Mouse (Mus musculus) right cerebral cortex, adult 2 months (tissue): ENCODE measurements around the gene Foxs1.

ENCODE experiments used
- DNase-seq, 2 experiments: peaks; one replicate each; pipeline ENCODE4 v3.0.0; 2021 to 2022; ENCODE audit warnings: low spot score in 2 of 2

Gene Foxs1

DNA sequence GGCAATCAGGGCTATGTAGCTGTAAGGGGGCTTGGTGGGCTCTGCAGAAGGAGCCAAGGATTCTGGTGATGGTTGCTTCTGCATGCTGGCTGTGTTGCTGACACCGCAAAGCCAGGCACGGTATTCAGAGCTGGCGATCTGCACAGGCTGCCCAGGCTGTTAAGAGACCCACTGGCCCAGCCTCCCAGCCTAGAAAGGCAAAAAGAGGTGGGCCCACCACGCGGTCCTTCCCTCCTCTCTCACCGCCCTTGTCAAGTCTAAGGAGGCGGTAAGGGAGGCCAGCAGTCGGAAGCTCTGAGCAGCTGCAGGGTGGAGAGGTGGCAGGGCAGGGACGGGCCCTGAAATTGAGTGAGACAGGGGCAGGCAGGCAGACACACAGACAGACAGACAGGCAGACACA lies at the start of gene Foxs1:
Gene Foxs1, minus strand, starts transcription at position 161 of the 400 bp plus-strand sequence.
- DNase-seq: no peak

DNA sequence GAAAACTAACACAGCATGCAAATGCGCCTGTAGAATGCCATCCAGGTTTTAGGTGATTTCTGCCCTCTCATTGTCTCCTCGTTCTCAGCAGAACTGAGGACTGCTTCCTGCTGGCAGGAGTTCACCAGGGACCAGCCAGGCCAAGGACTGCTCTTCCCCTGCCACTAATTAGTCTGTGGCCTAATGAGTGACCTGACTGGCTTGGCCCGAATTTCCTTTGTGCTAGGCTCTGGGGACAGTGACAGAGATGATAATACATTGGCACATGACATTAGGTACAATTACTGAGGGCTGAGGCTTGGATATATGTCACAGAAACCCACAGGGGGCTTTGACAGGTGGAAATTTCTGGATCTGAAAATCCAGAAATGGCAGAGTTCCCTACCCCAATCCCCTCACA lies 44.0 kb upstream of the Foxs1 start:
- DNase-seq: no peak

DNA sequence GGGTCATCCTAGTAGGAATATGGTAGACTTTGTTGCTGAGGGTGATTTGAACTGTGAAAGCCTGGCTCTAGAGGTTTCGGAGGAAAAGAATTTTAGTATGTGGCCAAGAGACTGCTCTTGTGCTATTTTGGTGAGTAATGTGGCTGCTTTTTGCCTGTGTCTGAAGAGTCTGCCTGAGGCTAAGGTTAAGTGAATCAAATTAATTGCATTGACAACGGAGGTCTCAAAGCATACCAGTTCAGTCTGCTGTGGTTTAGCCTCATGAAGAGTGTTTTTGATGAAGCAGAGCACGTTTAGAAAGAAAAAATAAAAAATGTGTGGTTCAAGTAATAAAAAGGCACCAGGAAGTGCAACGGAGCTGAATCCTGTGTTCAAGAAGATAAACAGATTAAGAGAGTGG lies 32.5 kb upstream of the Foxs1 start:
- no peak for DNase-seq

DNA sequence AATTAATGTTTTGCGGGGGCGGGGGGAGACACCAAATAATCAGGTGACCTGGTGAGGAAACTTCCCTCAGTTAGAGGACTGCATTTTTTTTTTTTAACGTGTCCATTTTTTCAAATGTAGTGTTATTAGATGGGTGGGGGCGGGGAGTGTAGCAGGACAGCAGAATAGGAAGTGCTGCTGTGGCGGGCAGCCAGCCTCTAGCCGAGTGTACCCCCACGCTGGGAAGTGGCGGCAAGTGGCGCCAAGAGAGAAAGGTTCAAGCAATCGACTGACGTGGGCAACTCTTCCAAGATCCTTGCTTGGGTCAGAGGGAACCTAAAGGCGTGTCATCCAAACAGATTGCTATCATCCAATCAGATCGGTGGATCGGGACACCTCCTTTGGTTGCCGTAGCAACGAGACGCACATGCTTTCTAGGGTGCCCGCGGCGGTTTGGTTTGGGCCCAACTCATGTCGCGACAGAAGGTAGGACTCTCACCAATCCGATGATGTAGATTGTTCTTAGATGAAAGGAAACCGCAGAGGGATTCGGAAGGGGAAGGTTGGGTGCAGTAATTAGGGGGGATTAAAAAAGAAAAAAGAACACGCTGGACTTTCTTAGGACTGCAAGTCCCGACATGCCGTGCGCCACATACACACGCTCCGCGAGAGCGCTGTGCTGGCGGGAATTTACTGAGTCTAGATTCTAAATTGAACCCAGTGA lies 29.2 kb upstream of the Foxs1 start, which contains the start of gene Ttll9:
Gene Ttll9, plus strand, starts transcription at position 395 of the 703 bp plus-strand sequence.
- DNase-seq: peak; percentile 81 to 94

DNA sequence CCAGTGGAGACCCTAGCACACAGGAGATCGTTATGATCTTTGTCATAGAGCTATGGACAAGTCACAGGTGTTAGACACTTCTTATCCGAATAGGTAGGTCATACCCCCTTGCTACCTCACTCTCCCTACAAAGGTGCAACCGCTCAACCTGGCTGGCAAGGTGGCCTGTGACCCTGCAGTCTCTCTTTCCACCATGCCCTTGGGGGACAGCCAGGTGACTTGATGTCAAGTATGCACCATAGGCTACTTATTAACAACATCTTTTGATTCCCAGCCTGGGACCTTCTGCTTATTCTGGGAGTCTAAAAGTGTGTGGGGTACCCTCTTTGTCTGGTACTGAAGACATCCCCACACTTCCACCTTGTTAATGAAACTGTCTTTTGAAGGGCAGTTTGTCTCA lies 25.1 kb upstream of the Foxs1 start:
- no peak for DNase-seq

DNA sequence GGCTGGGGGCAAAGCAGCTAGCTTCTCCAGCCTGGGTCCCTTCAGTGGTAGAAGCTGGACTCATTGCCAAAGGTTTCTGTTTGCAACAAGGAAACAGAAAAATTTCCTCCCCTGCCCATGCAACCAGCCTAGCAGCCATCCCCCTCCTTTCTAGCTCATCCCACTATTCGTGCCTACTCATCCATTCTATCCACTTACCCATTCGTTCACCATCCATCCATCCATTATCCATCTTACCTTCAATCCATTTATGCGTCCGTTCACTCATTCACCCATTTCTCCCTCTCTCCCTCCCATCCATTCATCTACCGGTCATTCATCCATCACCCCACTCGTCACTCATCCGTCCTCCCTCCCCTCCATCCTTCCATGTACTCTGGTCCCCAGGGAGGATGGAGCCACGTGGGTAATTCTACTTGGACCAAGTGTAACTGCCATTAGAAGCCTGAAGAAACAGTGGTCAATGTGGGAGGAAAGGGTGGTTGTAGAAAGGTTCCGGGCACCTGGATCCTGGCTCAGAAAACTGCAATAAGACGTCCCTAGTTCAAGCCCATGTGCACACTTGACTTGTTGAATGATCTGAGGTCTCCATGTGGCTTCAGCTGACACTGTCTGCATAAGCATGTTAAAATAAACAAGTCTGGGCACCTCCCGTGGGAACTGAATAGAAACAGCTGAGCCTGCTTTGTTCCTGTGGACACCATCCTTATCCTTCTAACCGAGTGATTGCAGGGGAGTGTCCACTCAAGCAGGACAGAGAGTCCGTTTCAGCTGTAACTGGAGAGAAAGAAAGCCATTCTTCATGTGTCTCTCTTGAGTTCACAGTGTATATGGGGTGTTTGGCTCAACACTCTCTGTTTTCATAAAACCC lies 19.1 kb upstream of the Foxs1 start:
- no peak for DNase-seq

DNA sequence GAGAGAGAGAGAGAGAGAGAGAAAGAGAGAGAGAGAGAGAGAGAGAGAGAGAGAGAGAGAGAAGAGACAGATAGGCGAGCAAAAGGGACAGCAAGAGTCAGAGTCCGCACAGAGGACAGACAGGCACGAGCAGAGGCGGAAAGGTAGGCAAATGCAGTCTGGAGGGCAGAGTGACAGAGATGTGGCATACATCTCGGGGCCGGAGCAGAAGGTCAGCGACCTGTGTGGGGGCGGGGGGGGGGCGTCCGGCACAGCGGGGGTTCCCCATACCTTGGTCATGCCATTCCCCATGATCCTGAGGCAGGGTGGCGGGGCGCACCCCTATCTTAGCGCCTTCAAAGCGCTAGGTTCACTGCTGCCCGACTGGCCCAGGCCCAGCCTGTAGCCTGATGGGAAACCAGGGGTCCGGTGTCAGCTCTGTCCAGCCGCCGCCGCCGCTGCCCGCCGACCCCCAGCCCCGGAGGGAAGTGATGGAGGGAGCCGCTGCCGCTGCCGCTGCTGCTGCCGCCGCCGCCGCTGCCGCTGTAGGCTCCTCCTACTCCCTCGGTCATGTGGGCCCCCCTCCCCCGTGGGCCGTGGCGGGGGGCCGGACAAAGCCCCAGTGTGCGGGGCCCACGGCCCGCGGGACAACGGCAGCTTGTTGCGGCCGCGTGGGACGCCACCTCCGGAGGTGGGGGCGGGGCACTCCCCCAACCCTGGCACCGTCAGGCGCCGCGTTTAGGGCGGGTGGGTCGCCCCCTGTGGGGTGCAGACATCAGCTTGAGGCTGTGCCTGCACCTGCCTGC lies 18.2 kb upstream of the Foxs1 start, which contains the start of gene Dusp15:
Gene Dusp15, minus strand, starts transcription at position 634 of the 785 bp plus-strand sequence.
- peak; percentile 51 to 61 for DNase-seq

DNA sequence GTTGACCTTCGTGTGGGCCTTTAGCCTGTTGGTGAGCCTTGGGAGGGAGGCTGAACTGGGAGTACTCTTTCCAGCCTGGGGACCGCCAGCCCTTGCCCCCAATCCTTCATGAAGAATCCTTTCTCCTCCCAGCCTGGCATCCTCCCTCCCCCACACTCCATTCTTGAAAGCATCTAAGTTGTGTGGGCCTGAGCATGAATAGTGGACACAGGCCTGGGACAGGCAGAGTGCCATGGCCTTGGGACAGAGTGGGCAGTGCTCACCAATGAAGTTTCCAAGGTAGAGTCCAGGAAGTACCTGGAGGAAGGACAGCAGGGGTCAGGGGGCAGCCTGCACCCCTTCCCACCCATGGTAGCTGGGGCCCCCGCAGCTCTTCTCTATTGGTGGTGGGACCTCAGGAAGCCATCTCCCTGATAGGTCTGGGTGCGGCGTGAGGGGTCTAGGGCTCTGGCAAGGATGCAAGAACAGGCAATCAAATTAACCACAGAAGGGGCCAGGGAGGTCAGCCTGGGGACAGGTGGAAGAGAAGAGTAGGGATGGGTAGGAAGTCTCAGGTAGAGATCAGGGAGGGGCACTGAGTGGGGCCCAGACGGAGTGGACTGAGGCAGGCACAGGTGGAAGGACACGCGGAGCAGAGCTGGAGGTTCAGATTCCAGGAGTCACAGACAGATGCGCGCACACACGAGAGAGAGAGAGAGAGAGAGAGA lies 17.5 kb upstream of the Foxs1 start:
- no peak for DNase-seq

DNA sequence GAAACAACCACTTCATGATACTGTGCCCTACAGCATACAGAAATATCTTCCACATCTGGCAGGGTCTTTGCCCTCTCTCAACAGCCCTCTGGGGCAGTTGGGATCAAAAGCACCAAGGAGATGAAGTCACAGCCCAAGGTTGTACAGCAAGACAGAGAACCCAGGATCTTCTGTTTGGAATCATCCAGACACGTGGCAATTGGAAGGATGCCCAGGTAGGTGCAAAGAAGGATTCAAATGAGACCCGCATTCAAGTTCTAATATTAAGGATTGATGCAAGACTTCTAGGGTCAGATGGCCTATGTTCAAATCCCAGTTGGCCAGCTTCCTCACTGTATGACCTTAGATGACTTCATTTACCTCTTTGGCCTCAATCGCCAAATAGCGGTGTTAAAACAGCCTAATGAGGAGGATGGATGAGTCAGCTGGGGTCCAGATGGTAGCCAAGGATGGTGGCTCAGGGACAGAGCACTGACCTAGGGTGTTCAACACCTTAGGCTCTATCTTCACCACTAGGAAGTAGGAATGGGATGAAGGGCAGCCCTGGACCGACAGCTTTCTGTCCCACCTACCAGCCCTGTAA lies 15.5 kb upstream of the Foxs1 start:
- no peak for DNase-seq

DNA sequence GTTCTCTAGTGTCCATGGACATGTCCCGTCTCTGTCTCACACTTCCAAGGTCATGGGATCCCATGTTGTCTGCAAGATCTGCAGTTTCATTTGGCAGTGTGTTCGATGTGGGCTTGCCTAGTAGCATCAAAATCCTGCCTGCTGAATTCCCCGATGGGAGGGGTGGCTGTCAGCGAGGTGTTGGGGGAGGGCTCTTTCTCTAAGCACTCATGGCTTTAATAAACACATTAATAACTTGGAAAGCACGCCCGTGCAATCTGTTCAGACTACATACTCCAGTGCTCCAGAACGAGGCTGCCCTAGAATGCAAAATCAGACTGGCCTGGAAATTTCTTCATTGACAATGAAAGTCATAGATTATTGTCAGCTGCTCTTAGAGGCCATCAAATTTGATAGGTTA lies 14.1 kb upstream of the Foxs1 start:
- no peak for DNase-seq

DNA sequence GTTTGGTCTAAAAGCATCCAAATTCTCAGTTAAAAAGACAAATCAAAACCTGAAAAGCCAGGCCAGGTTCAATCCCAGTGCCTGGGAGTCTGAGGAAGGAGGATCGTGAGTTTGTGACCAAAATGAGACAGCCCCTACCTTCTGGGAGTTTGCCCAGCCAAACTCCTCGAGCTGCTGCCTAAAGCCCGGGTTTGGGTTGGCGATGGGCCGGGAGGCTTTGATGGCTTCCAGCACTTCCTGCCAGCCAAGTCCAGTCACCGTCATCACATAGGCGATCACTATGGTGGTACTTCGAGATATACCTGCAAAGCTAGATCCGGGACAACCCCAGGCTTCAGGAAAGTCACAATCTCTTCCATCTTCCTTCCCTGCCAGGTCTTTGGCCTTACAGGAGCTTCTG lies 11.0 kb upstream of the Foxs1 start:
- DNase-seq: no peak

DNA sequence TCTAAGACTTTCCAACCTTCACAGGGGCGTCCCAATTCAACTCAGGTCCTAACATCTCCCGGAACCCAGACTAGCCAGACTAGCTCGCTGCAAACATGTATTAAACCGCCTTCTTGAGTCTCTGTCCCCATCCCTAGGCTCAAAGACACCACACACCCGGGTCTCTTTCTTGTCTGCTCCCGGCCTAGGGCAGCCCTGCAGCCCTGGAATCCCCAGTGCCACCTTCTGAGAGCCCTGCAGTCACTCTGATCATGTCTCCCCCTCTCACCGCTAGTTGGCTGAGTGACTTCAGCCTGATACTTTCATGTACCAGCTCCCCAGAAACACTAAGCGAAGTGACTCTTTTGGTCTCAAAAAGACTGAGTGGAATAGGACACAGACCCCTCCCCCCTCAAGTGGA lies 10.6 kb upstream of the Foxs1 start:
- DNase-seq: no peak

DNA sequence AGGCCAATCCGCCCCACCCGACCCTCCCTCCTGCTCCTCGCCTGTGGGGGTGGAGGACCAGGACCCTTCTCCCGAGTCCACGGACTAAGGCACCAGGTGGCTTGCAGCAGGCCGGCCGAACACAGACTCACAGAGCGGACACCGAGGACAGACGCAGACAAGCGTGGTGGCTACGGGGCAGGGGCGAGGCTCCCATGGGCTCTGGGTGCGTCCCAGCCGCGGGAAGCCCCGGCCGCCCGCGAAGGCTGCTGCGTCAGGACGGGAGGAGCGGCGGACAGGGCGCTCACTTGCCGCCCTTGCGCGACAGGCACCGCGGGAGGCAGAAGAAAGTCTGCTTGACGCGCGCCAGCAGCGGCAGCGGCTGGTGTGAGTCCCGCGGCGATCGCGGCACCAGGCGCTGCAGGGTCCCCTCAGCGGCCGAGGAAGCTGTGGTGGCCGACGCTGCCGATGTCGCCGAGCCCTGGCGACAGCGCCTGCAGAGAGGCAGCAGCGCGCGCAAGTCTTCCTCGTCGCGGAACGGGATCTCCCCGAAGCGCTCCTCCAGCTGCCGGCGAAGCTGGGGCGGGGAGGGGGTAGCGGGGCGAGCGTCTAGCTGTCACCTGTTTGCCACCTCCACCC lies 10.0 kb upstream of the Foxs1 start:
- DNase-seq: no peak

DNA sequence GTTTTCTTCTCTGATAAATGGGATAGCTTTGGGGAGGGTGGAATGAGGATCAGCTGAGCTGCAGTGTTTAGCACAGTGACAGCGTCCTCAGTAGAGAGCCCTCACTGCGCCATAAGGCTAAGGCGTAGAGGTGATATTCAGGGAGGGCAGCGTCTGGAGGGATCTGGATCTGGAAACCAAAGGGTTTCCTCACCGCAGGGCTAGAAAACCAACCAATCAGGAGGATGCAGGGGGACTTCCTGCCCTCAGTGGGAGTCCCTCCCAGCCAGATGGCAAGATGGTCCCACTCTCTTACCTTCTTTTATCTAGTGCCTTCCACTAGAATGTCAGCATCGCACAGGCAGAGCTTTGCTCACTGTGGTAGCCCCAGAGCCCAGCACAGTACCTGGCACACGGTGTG lies 8.8 kb upstream of the Foxs1 start:
- DNase-seq: no peak

DNA sequence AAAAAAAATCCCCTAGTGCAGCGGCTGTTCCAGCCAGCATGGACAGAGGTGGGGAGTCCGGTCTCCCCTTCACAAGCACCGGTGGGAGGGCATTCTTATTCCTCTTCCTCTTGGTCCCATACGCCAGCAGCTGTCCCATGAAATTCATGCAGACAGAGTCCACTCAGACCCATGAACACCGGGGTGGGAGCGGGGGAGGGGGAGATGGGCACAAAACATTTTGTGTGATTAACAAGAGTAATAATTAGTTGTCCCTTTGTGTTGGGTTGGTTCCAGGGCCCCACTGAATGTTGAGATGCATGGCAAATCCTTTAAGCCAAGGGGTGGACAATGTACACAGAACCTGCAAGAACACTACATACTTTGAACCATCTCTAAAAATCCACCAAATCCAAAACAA lies 8.1 kb upstream of the Foxs1 start:
- no peak for DNase-seq

DNA sequence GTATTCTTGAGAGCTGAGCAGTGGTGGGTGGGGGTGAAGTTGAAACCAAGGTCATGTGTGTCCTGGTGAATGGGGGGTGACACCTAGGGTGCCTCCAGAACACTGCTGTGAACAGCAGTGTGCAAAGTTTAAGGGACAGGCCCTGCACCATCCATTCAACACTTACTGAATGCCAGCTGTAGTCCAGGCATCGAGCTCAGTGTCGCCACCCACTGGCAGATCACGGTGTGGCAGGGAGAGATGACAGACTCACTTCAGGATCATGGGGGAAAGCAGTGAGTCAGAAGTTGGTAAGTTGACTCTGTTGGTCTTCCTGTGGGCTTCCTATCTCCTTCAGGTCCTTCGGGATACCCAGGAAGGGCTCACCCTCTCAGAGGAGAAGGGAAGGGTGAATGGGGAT lies 6.8 kb upstream of the Foxs1 start:
- peak in 1 of 2 experiments; percentile 49 for DNase-seq

DNA sequence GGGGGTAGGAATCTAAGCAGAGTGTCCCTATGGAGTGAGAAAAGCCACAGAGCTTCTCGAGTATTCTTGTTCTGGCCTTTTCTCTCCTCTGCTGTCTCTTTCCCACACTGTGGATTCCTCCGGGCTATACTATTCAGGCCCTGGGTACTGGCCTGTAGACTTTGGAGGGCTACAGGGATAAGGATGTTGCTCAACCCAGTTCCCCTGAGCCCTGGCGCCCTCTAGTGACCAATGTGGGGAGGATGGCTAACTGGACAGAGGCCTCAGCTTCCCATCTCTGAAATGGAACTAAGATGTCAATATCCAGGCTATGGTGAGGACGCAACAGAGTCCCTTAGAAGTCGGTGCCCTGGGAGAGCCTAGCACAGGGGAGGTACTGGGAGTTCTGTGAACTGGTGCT lies 606 bp upstream of the Foxs1 start:
- DNase-seq: peak in 1 of 2 experiments; percentile 60

DNA sequence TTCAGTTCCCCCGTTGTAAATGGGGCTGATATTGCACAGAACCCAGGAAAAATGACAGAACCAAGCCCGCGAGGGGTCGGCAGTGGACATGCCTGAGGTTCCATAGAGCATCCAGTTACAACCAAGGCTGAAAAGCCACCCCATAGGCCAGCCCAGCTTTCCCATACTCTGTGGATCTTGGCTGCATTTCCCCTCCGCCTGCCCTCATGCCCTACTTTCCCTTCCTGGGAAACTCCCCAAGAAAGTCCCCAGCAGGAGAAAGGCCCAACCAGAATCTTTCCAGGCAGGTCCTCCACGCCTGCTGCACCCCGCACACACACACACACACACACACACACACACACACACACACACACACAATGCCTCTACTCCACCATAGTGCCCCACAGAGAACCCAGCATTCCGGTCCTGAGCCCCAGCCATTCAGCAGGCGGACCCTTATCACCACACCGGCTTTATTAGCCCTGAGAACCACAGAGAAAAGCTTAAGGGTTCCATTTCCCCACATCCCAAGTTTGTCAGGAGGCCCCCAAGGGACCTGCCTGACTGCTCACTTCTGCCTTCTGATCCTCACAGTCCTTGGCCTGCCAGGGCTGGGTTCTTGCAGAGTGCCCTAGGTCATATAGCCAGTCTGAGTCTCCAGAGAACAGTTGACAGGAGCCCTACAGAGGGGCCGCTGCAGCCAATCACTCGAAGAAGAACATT lies 1.4 kb downstream of the Foxs1 start:
- DNase-seq: no peak

DNA sequence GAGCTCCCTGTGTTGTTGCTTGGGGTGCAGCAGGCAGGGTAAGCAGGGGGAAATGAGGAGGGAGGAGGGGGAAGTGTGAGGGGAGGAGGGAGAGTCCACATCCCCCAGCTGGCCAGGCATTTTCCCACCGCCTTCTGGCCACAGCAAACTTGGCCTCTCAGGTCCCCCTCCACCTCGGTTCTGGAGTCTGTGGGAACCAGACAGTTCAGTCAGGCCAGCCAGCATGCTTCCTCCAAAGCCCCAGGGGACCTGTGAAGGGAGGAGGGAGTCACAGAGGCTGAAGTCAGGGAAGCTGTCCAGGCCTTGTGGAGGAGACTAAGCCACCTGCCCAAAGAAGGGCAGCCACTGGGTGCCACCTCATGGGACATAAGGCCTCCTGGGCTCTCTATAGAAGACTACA lies 2.7 kb downstream of the Foxs1 start:
- no peak for DNase-seq

DNA sequence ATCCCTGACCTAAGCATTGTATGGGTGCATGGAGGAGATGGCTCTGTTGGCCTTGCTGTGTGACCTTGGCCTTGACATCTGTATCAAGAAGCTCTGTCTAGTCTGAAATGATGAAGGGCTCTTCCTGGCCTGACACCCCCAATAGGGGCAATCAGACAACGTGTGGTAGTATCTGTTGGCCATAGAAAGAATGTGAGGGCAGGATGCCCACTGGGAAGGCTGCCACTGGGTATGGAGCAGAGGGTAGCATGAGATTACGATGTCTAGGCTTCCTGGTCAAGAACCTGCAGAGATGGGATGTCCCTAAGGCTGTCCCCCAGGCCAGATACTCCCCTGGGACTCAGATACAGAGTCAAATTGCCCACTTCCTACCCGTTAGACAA lies 4.0 kb downstream of the Foxs1 start:
- DNase-seq: no peak
